Mouse (Mus musculus): ENCODE data around the gene Eif3c.

DNA sequence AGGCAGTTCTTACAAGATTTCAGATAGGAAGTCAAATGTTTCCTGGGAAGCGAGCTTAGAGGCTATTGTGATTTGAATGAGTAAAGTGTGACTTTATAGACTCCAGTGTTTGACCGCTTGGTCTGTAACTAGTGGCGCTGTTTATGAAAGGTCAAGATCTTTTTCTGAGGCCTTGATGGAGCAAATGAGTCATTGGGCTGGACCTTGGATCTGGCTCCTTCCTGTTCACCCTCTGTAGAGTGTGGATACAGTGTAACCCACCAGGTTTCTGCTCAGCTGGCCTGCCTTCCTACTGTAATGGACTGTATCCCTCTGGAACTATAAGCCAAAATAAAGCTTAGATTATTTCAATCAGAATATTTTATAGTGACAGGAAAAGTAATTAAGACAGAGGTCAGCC, 54.9 kb downstream of the Eif3c start:
- TF ChIP-seq CTCF (IDR thresholded peaks at IDR 0.05 in 2 of 3, conservative IDR thresholded peaks at IDR 0.05 in 1 of 3; ENCODE audit: control insufficient read depth in 1 of 3, insufficient read depth in 1 of 3, low read depth in 2 of 3, low read length in 3 of 3, poor library complexity in 1 of 3, severe bottlenecking in 1 of 3) (no peak), GABPA (IDR thresholded peaks at IDR 0.05; ENCODE audit: low read depth, low read length) (no peak), GATA1 (IDR thresholded peaks at IDR 0.05; ENCODE audit: low read depth, low read length) (no peak)

Measured in MEL (cell line).